Mouse (Mus musculus) cortical plate, adult 2 months (tissue): Measurements from ENCODE around the gene Pgm3. TPM values are rescaled to one million over a fixed set of nuclear protein-coding genes. Genes with fewer than 3 reads are reported as not detected.
A peak's percentile ranks its signal among the peaks of the same experiment; 100 is the strongest.
"Not testable (repeated sequence)": the region's sequence is repeated elsewhere in the genome, so short reads cannot be mapped to it uniquely, and the experiment has no call there.

ENCODE experiments used
- H3K27ac ChIP-seq: fragments of 200-500 bp; 2 replicates; pipeline ENCODE4 v1.5.1; 2012; ENCODE audit warnings: low read length, control low read depth, inconsistent platforms; ENCODE audit not compliant: insufficient read depth
- H3K4me1 ChIP-seq: fragments of 200-500 bp; 2 replicates; pipeline ENCODE4 v1.6.1; 2011; ENCODE audit warnings: low read length; ENCODE audit not compliant: control insufficient read depth, insufficient read depth
- H3K4me3 ChIP-seq: fragments of 200-500 bp; 2 replicates; pipeline ENCODE4 v1.5.1; 2011; ENCODE audit warnings: mild to moderate bottlenecking, low read length, control low read depth; ENCODE audit not compliant: insufficient read depth
- CTCF ChIP-seq: fragments of 200-500 bp; IDR thresholded peaks from 2 replicates; pipeline ENCODE4 v1.5.1; 2011; ENCODE audit warnings: mild to moderate bottlenecking, control low read depth, low read length; ENCODE audit not compliant: insufficient read depth; ENCODE audit errors: extremely low read depth
- POLR2A ChIP-seq: fragments of 200-500 bp; IDR thresholded peaks from 2 replicates; pipeline ENCODE4 v1.6.1; 2011; ENCODE audit warnings: mild to moderate bottlenecking, low read length, control low read depth; ENCODE audit not compliant: insufficient read depth; ENCODE audit errors: extremely low read depth
- polyA plus RNA-seq: library from polyadenylated mRNA; depleted of rRNA; stranded (reverse); fragments of >200 nt; gene quantifications from 2 replicates; pipeline ENCODE4 v1.2.3, GENCODE M21; 2012; rRNA removed

The Pgm3 gene
- 9.9 and 10.8 TPM in 2 replicates for polyA plus RNA-seq

GRCm38 (mm10) chr9:86571540-86572135 lies at the start of gene Pgm3, which contains the start of gene Rwdd2a:
Gene Pgm3 (minus strand): TSS chr9:86571842.
Gene Rwdd2a (plus strand): TSS chr9:86571991.
- Histone ChIP-seq H3K4me1 (0 out of 2 replicates have a peak, but pooled peaks cover 1% of the 10 kb centered on the region), H3K27ac (peak within 1 kb of the TSS; percentile 61), H3K4me3 (peak within 1 kb of the TSS; percentile 85)
- TF ChIP-seq POLR2A (peak; percentile 95), CTCF (no peak)

- TF ChIP-seq CTCF: no peak
- no peak for TF ChIP-seq POLR2A
- Histone ChIP-seq H3K27ac (no peak overlapping the region), H3K4me3 (no peak overlapping the region), H3K4me1 (peaks cover 4% of the 10 kb centered on the region; the same call in 1 of the 2 replicates)
These were observed 47.9 kb upstream of the Pgm3 start for GRCm38 (mm10) chr9:86619341-86620139.

DNA sequence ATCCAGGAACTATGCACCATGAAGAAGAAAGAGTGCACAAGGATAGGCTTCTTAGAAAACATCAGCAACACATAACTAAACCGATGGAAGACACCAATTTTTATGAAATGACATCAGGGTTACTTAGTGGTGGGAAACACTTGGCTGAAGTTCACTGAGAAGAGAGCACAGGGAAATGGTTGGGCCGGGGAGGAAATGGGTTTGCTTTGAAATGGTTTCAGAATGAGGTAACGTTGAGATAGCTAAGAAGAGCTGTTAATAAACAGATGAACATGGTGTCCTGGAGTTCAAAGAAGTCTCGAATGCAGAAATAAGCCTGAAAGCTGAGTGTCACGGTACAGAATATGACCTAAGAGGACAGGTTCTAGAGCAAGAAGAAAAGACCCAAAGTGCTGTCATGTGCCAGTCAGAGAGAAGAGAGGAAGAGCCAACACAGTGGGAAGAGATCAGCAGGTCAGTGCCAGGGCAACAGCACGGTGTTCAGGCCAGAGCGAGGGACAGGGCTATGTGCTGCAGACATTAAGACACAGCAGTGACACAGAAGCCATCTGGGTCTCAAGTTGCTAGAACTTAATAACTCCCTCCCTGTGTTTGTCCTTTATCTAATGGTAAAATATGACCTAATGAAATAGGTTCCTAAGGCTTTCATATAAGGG lies 46.3 kb upstream of the Pgm3 start:
- Histone ChIP-seq H3K27ac (no peak overlapping the region), H3K4me3 (no peak overlapping the region), H3K4me1 (no peaks in the 10 kb centered on the region; the same call in 1 of the 2 replicates)
- TF ChIP-seq CTCF (no peak), POLR2A (no peak)

GRCm38 (mm10) chr9:86615765-86616164 lies 44.1 kb upstream of the Pgm3 start:
- TF ChIP-seq POLR2A (no peak), CTCF (no peak)
- no peak overlapping the region for H3K27ac ChIP-seq
- H3K4me3 ChIP-seq: no peak overlapping the region
- no peaks in the 10 kb centered on the region; the same call in 1 of the 2 replicates for H3K4me1 ChIP-seq

- H3K4me1 ChIP-seq: no peaks in the 10 kb centered on the region; the same call in 1 of the 2 replicates
- no peak overlapping the region for H3K4me3 ChIP-seq
- no peak overlapping the region for H3K27ac ChIP-seq
- TF ChIP-seq POLR2A (no peak), CTCF (no peak)
These were observed 40.4 kb upstream of the Pgm3 start for GRCm38 (mm10) chr9:86612091-86612490.

DNA sequence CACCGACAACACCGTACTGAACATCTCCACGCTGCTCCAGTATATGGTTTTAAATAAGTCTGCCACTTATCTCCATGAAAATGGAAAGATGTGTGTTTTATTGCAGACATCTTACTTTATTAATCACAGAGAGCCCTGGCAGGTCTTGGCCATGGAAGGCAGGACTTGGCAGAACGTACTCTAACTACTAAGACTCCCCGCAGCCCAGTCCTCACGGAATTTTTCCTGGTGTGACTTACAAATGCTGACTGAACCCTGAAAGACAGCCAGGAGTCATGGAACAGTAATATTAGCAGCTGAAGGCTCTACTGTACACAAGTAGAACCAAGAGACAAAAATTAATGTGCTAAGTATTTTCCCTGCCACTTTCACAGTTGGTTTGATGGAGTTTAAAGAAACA lies 34.1 kb upstream of the Pgm3 start:
- Histone ChIP-seq H3K4me3 (no peak overlapping the region), H3K27ac (no peak overlapping the region), H3K4me1 (no peaks in the 10 kb centered on the region; the same call in 1 of the 2 replicates)
- no peak for TF ChIP-seq POLR2A
- TF ChIP-seq CTCF: no peak

GRCm38 (mm10) chr9:86599723-86600303 lies 28.2 kb upstream of the Pgm3 start:
- no peak for TF ChIP-seq CTCF
- TF ChIP-seq POLR2A: no peak
- Histone ChIP-seq H3K4me3 (no peak overlapping the region), H3K27ac (no peak overlapping the region), H3K4me1 (no peaks in the 10 kb centered on the region)

GRCm38 (mm10) chr9:86596983-86597382 lies 25.3 kb upstream of the Pgm3 start:
- H3K27ac ChIP-seq, H3K4me1 ChIP-seq, H3K4me3 ChIP-seq: not testable (repeated sequence)

DNA sequence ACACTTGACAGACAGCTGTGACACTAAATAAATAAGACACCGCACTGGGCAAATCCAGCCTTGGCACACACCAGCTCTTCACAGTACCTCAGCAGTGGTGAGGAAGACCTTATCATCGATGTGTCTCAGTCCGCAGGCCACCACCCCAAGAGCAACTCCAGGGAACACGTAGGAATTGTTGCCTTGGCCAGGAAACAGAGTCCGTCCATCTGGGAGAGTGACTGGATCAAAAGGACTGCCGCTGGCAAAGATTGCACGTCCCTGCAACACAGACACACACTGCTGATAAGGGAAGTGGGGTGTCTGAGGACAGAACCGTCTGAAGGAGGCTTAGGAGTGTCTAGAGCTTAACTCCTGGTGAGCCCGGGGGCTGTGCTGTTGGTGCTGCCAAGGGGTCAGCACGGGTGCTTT lies 22.7 kb upstream of the Pgm3 start:
- not testable (repeated sequence) for H3K4me3 ChIP-seq, H3K4me1 ChIP-seq, H3K27ac ChIP-seq
